Mouse (Mus musculus): ENCODE results near the gene Dpf2.

GRCm38 (mm10) chr19:5922963-5923362 lies 10.2 kb upstream of the Dpf2 start:
- TF ChIP-seq POLR2A (IDR thresholded peaks at IDR 0.05; ENCODE audit: extremely low read depth, insufficient read depth, low read length) (no peak), CTCF (IDR thresholded peaks at IDR 0.05; ENCODE audit: low read depth, low read length) (no peak)
